Mouse (Mus musculus): Measurements from ENCODE around the gene Cyld.
"Not testable (repeated sequence)": the region's sequence is repeated elsewhere in the genome, so short reads cannot be mapped to it uniquely, and the experiment has no call there.

The Cyld gene

GRCm38 (mm10) chr8:88781283-88781682, 84.5 kb downstream of the Cyld start:
- no peak for ATAC-seq (ENCODE audit: insufficient number of reproducible peaks, low FRiP score, low TSS enrichment)

GRCm38 (mm10) chr8:88783722-88784121, 86.9 kb downstream of the Cyld start:
- no peak for ATAC-seq (ENCODE audit: insufficient number of reproducible peaks, low FRiP score, low TSS enrichment)

- ATAC-seq (ENCODE audit: insufficient number of reproducible peaks, low FRiP score, low TSS enrichment): not testable (repeated sequence)
Measured at GRCm38 (mm10) chr8:88788335-88788734, 91.5 kb downstream of the Cyld start.

DNA sequence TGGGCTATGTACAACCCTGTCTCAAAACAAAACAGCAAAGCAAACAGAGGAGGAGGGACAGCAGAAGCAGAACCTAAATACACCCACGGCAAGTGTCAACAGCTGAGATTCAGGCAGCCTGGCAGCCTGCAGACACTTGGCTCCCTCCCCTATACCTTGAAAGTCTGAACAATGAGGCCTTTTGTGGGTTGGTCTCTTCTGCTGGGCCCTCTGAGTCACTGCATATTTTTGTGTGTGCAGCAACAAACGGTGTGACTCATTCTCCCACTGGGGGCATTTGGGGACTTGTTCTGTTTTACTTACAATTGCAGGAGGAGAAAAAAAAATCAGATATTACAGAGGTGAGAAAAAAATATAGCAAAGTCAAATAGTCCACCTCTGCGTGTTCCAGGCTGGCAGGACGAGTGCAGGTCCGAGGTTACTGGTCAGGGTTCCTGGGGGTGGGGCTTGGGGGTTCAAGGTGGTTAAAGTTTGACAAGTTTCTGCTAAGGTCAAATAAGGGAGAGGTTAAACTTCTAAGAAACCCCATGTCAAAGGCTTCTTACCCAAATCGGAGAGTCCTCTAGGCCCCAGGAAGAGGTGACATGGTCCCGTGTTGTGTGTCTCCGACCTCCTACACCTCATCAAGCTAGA, 96.0 kb downstream of the Cyld start:
- ATAC-seq (ENCODE audit: insufficient number of reproducible peaks, low FRiP score, low TSS enrichment): no peak

DNA sequence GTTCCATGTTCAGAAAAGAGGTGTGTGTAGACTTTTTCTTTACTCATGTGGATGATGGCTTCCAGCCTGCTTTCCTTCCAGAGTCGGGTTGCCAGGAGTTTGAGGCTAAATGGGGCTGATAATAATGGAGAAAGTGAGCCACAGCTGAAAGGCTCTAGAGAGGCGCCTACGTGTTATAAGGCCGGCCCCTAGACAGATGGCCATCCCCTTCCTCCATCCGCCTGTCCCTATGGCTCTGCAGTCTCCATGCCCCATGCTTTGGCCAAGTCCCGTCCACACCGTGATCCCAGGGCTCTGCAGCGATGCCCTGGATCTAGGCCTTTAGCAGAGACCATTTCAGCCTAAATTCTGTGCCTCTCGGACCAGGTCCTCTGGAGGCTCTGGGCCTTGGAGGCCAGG, 96.5 kb downstream of the Cyld start:
- no peak for ATAC-seq (ENCODE audit: insufficient number of reproducible peaks, low FRiP score, low TSS enrichment)

DNA sequence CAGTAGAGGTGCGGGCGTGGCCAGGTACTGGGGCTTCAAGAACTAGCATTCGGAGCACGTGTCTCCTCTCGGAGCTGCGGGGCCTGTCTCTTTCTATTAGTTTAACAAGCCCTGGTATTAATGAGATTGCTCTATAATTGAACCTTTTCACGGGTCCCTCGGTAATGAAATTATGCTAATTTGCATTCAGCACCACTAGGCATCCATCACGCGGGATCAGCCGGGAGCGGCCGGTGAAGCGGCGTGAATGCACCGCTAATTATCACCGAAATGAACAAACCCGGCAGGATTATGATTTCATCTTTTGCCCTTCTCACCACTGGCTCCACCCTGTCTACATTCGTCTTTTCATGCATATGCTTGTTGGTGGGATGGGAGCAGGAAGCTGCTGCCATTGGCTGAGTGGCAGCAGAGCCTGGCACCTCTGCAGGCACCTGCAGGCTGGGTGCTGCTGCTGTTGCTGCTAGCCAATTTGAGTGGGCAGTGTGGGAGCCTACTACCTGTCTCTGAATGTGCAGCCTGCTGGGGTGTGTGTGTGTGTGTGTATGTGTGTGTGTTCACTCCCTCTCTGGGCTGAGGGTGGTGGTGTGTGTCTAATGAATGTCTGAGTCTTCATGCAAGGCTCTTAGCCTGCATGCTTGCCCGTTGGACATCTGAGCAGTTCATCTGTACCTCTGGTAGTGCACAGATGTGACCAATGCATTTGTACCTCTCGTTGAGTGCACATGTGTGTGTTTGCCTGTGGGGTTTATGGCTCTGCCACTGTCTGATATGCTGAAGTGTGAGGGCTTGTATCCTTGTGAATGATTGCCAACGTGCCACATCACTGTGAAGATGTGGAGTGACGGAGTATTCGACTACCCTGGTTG, 97.2 kb downstream of the Cyld start:
- no peak for ATAC-seq (ENCODE audit: insufficient number of reproducible peaks, low FRiP score, low TSS enrichment)

DNA sequence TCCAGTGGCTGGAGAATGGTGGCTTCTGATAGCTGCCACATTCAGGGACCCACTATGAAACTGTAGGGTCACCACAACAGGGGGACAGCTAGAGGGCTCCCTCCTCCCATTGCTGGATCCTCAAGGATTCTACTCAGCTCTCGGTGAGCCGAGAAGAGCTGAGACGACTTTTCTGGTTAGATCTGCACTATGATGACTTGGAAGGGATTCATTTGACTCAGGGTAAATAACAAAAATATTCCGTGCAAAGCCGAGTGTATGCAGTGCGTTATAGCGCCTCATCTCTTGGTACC, 97.7 kb downstream of the Cyld start:
- no peak for ATAC-seq (ENCODE audit: insufficient number of reproducible peaks, low FRiP score, low TSS enrichment)

DNA sequence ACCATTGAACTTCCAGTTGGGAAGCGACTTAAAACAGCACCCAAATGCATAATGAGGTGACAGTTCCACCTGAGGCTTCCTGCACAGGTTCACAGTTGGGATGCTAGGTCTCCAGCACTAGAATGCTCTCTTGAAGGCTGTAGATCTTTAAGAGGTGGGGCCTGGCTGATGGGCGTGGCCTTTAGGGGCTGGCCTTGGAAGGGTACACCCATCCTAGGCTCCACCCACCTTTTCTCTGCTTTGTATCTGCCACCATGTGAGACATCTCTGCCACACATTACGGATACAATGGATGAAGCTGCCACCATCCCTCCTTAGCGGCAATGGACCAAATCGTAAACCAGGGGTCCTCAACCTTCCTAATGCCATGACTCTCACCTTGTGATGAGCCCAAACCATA, 99.1 kb downstream of the Cyld start:
- no peak for ATAC-seq (ENCODE audit: insufficient number of reproducible peaks, low FRiP score, low TSS enrichment)

- no peak for ATAC-seq (ENCODE audit: insufficient number of reproducible peaks, low FRiP score, low TSS enrichment)
Measured at GRCm38 (mm10) chr8:88796651-88797050, 99.8 kb downstream of the Cyld start.

Measured in cerebellum, adult (tissue).